Mouse (Mus musculus): ENCODE measurements around the gene Spns1.
"Not testable (repeated sequence)": the region's sequence is repeated elsewhere in the genome, so short reads cannot be mapped to it uniquely, and the experiment has no call there.

Spns1 gene

DNA sequence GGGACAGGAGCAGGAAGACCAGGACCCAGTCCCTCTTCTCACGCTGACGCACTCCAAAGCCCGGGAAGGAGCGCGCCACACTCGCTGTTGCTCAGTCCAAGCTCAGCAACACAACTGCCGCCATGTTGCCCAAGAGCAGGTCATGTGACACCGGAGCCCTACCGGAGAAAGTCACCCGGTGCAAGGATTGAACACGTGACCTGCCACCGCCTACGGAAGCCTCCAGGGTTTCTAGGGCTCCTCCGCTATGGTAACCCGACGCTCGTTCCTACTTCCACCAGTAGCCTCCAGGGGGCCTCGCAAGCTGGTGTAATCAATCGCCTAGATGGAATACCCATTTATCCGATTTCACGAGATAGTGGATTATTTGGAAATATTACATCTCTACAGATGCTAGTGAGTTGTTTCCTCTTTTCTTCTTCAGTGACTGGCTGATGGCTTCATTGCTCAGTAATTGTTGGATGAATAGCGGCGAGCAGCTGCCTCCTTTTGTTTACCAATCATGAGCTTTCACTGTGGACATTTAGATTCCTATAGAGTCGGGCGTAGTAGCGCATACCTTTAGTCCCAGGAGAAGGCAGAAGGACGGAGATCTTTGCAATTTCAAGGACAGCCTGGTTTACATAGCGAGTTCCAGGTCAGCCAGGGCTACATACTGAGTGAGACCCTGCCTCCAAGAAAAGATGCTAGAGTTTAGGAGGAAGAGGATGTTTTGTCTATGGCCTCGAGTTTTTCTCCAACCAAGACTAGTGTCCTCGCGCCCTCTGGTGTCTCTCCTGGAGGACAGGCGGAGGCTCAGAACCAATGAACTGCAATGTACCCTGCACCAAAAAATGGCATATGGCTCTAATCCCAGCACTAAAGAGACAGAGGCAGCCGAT lies at the start of gene Spns1:
Gene Spns1, minus strand, starts transcription at position 173 of the 881 bp plus-strand sequence.
- DNase-seq = peak; percentile 98

- DNase-seq = no peak
Measured at GRCm38 (mm10) chr7:126424161-126424560, 46.9 kb upstream of the Spns1 start.

- DNase-seq = no peak
Measured at GRCm38 (mm10) chr7:126421756-126422155, 44.5 kb upstream of the Spns1 start.

GRCm38 (mm10) chr7:126418496-126418895 lies 41.2 kb upstream of the Spns1 start:
- DNase-seq = no peak

DNA sequence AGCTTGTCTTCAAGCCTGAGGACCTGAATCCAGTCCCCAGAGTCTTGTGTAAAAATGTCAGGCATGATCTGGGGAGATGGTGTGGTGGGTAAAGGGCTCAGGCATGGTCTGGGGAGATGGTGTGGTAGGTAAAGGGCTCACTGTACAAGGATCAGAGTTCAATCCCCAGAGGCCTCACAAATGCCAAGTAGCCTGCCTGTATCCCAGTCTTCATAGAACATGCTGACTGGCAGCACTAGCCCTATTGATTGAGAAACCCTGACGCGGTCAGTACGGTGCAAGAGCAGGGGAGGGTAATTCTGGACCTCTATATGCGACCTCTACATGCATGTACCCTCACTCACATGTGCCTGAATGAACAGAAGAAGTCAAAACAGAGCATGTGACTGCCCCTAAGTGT lies 40.4 kb upstream of the Spns1 start:
- DNase-seq = no peak

DNA sequence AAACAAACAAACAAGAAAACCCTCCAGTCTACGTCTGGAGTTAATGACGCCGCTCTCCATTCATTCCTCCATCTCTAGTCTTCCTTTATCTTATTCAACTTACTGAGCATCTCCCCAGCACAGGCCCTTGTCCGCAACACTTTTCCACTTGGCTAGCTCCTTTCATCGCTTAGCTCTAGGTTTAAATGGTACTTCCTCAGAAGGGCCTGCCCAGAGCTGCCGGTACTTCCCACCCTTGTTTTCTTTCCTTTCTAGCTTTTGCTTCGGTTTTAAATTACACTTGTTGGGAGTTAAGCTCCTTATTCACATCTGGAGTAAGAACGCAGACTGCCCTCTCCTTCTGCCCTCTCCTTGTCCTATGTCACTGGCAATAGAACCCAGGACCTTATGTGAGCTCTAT lies 39.8 kb upstream of the Spns1 start:
- no peak for DNase-seq

DNA sequence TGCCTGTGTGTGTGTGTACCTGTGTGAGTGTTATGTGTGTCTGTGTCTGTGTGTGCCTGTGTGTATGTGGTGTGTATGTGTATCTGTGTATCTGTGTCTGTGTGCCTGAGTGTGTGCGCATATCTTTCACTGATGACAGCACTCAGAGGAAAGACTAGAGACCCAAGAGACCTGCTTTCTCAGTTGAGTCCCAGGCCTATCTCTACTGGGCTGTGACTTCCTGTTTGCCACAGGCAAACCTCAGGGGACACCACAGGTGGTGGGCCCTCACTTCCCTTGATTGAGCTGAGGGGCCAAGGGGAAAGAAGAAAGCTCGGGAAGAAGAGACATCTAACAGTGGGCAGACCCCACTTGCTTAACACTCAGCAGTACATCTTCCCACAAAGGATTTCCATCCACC lies 39.4 kb upstream of the Spns1 start:
- DNase-seq = no peak

GRCm38 (mm10) chr7:126414725-126415124 lies 37.5 kb upstream of the Spns1 start, which contains the start of gene Cd19:
Cd19 (minus strand) TSS chr7:126414889.
- no peak for DNase-seq

DNA sequence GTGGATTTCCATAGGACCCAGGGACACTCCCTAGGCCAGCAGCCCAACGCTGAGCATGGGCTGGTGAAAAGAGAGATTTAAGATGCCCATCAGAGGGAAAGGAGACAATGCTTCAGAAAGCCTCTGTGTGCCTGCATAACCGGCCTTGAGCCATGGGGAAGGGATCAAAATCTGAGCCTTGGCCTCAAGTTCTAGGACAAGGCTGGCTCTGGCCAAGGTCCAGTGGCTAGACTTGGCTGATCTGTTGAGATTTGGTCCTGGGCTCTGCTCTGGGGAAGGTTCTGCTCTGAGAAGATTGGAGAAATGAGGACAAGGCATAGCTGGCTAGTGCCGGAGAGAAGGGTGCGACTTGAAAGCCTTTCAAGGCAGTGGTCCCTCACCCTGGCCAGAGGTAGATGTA lies 33.8 kb upstream of the Spns1 start:
- DNase-seq = no peak

- DNase-seq = no peak
Measured at GRCm38 (mm10) chr7:126408686-126409085, 31.4 kb upstream of the Spns1 start.

GRCm38 (mm10) chr7:126402518-126402917 lies 25.3 kb upstream of the Spns1 start:
- DNase-seq = not testable (repeated sequence)

DNA sequence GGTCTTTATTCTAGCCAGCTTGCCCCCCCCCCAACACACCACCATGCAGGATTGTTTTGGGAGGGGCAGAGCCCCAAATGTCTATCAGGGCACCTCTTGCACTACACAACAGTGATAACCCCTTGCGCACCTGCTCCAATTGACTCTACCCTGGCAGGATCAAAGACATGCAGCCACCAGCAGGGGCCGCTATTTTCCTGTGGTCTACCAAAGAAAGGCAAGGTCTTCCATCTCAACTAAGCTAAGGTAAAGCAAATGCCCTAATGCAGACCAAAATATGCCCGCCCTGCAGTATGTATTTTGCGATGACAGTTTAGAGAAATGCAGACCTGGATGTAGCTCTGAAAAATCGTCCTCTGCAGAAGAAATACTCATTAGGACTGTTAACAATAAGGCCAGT lies 22.3 kb upstream of the Spns1 start:
- DNase-seq = peak; percentile 64

DNA sequence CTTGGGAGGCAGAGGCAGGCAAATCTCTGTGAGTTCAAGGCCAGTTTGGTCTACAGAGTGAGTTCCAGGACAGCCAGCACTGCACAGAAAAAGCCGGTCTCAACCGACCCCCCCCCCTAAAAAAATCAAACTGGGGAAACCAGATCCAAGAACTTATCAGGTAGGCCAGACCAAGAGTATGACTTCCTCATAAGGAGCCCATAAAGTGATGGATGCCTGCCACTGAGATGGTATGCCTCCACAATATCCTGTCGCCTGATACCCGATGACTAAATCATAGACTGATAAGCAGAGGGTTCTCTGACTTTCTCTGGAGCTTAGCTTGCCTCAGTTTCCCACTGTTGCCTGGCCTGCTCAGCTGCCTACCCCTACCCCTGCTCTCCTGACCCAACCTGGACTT lies 20.6 kb upstream of the Spns1 start:
- no peak for DNase-seq

GRCm38 (mm10) chr7:126397221-126397620 lies 20.0 kb upstream of the Spns1 start:
- DNase-seq = no peak

- DNase-seq = peak; percentile 98
Measured at GRCm38 (mm10) chr7:126396298-126397119, 19.3 kb upstream of the Spns1 start, which contains the start of gene Nfatc2ip. Nfatc2ip (minus strand) TSS chr7:126396737.

DNA sequence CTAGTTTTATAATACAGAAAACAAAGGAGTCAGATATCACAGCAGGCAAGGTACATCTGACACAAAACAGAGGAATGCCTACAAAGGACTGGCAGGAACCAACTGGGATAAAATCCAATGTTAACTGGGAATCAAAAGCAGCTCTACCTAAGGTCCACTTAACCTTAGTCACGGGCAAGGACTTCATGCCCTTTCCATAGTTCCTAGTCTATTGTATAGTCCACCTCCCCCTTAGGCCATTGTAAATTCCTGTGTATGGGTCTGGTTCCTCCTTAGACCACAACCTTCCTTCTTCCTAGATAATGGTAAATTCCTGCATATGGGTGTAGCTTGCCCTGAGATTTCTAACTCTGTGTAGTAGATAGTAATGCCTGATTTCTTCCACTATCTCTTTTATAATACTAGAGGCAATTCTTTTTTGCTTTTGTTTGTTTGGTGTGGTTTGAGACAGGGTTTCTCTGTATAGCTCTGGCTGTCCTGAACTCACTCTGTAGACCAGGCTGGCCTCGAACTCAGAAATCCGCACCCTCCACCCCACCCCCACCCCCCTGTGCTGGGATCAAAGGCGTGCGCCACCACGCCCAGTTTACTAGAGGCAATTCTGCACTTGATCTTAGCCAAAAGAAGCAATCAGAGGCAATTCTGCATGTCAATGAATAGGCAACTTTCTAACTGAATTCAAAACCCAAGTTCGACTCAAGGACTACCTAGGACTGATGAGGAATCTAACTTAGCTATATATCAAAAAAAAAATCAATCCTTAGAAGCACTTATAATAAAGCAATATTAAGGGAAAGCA lies 15.0 kb upstream of the Spns1 start:
- not testable (repeated sequence) for DNase-seq

GRCm38 (mm10) chr7:126388185-126388584 lies 10.9 kb upstream of the Spns1 start:
- no peak for DNase-seq

GRCm38 (mm10) chr7:126383565-126383964 lies 6.3 kb upstream of the Spns1 start:
- no peak for DNase-seq

DNA sequence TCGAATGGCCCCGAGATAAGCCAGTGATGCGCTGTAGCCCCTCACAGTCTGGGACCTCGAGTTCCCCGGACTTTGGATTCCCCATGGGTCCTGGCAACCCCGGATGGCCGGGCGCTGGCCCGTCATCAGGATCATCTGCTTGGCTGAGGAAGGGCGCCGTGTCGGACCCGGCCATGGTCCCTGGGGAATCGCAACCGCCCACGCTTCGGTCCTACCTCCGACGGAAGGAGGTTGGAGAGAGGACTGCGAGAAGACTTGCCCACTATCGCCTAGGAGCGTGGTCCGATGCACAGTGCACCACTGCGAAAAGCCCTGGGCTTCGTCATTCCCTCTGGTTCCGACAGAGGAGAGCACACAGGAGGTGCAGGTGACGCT lies 360 bp downstream of the Spns1 start:
- no peak for DNase-seq

DNA sequence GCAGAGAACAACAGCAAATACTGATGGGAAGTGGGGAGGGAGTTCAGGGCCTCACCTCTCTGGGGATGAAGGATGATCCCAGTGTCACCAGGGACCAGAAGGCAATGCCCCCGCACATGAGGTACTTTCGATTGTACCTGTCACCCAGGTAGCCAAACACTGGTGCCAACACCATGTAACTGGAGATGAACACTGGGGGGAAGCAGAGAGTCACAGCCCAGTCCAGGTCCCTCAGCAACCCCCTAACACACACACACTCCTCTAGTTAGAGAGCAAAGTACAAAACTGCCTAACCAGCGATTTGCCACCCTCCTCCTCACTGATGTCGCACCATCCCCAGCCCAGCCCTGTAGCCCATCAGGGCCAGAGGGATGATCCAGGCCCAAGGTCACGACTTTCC lies 2.2 kb downstream of the Spns1 start:
- no peak for DNase-seq

GRCm38 (mm10) chr7:126374526-126374925 lies 2.7 kb downstream of the Spns1 start:
- DNase-seq = no peak

DNA sequence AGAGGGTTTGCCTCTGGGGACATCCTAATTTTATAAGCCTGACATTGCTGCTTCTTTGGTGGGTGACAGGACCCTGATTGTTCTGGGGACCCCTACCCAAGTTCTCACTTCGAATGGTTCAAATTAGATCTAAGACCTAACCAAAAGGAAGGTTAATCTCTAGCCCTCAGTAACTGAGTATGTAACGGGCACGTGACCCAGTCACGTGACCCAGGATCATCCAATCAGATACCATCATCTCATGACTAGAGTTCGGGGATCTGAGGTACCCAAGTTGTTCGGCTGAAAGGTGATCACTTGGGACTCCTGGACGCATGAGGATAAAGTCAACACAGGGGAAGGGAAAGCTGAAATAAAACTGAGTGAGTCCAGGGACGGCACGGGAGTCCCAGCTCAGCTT lies 4.2 kb downstream of the Spns1 start:
- no peak for DNase-seq

DNA sequence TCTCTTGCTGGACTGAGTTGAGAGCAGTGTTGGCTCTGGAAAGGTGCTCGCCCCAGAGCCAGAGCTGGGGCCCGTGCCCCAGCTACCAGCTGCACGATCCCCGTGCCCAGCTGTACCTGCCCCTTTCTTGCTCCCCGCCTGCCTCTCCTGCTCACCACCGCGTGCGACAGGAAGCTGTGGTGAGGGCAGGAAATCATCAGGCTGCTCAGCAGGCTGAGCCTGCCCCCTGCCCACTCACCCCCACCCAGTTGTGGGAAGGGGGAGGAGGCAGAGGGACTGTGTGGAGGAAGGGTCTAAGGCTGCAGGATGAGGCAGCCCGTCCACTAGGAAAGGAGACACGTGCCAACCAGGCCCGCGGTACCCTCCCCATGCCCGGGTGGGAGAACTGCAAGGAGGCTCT lies 7.9 kb downstream of the Spns1 start, which contains the start of gene Lat:
Gene Lat, minus strand, starts transcription at position 178 of the 400 bp plus-strand sequence.
- DNase-seq = no peak
